Mouse (Mus musculus) hindbrain, postnatal 0 days (tissue): ENCODE measurements around the gene Krt90. TPM values are rescaled to one million over a fixed set of nuclear protein-coding genes. Genes with fewer than 3 reads are reported as not detected.

Experiments
- ATAC-seq: fragments of 200-750 bp; cut with Nextera tagmentation; 2 replicates; pipeline ENCODE4 v1.8.0; 2017; ENCODE audit warnings: mild to moderate bottlenecking, moderate TSS enrichment, moderate library complexity
- DNase-seq: peaks from one replicate; pipeline ENCODE4 v3.0.0-alpha.2; 2015; ENCODE audit warnings: low spot score
- H3K27ac ChIP-seq: fragments of 300-500 bp; sonication (generic); 2 replicates; pipeline ENCODE4 v1.5.1; 2014; ENCODE audit warnings: mild to moderate bottlenecking
- H3K27me3 ChIP-seq: fragments of 300-500 bp; sonication (generic); 2 replicates; pipeline ENCODE4 v1.6.1; 2014; ENCODE audit warnings: low read length, mixed read lengths; ENCODE audit not compliant: insufficient read depth
- H3K36me3 ChIP-seq: fragments of 300-500 bp; sonication (generic); 2 replicates; pipeline ENCODE4 v1.6.1; 2014; ENCODE audit warnings: low read length, mixed read lengths; ENCODE audit not compliant: insufficient read depth
- H3K4me1 ChIP-seq: fragments of 300-500 bp; sonication (generic); 2 replicates; pipeline ENCODE4 v1.6.1; 2014; ENCODE audit warnings: antibody characterized with exemption, low read length, mixed read lengths; ENCODE audit not compliant: insufficient read depth
- H3K4me2 ChIP-seq: fragments of 300-500 bp; sonication (generic); 2 replicates; pipeline ENCODE4 v1.6.1; 2014; ENCODE audit warnings: low read depth, mild to moderate bottlenecking, low read length, moderate library complexity, mixed read lengths
- H3K4me3 ChIP-seq: fragments of 300-500 bp; sonication (generic); 2 replicates; pipeline ENCODE4 v1.5.1; 2014; ENCODE audit warnings: low read length
- H3K9ac ChIP-seq: fragments of 300-500 bp; sonication (generic); replicated peaks from 2 replicates; pipeline ENCODE4 v1.6.1; 2014; ENCODE audit warnings: mild to moderate bottlenecking, low read length, moderate library complexity, mixed read lengths
- H3K9me3 ChIP-seq: fragments of 300-500 bp; sonication (generic); 2 replicates; pipeline ENCODE4 v1.6.1; 2016; ENCODE audit warnings: low read length, mixed read lengths
- CTCF ChIP-seq: IDR thresholded peaks from 2 replicates; pipeline ENCODE4 v1.5.1; 2016; ENCODE audit warnings: antibody characterized with exemption, control low read depth, low read depth
- WGBS: fragments of 180-500 bp; shearing (Covaris S2); extraction: QIAGEN DNeasy Blood & Tissue Kit; methylation state at CpG from one replicate; pipeline ENCODE4 v1.1.7; 2014; 5-methylcytosine and 5-hydroxymethylcytosine counted together
- polyA plus RNA-seq: library from polyadenylated mRNA; unstranded; fragments of >200 nt; fragmentation: Nextera tagmentation; extraction: Ambion mirVana; gene quantifications from 2 replicates; pipeline ENCODE4 v1.2.1, GENCODE M21; 2015
- total RNA-seq: library from RNA; depleted of rRNA; stranded (reverse); fragments of >200 nt; gene quantifications from 2 replicates; pipeline ENCODE4 v1.2.3, GENCODE M21; 2014; rRNA removed

Gene Krt90
- total RNA-seq (0.11 TPM in 1 of 2 replicates, not detected in the other), polyA plus RNA-seq (0.11 and 0.26 TPM in 2 replicates)

DNA sequence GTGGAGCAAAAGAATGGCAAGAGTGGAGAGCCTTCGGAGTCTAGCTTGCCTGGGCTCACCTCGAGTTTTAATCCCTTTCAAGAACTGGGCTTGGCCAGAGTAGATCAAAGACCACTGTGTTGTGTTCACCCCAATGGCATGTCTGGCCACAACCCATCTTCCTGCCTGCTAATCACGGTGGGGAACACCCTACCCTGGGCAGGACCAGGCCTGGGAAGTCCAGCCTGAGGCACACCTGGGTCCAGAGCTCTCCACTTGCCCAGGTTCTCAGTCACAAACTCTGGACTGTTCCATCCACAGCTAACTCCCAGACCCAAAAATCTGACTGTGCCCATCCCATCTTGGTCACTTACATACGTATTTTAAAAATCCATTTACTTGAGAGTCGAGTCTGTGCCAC lies at the start of gene Krt90:
Gene Krt90 (minus strand): TSS at position 101 of the 400 bp plus-strand sequence.
- H3K9ac ChIP-seq: no peak within 1 kb of the TSS
- H3K27me3 ChIP-seq: no peaks in the 10 kb centered on the region
- H3K4me2 ChIP-seq: no peak within 1 kb of the TSS
- no peaks in the 10 kb centered on the region for H3K4me1 ChIP-seq
- DNase-seq (no peak), ATAC-seq (no peak)
- no peak within 1 kb of the TSS for H3K4me3 ChIP-seq
- no peaks in the 10 kb centered on the region for H3K9me3 ChIP-seq
- H3K27ac ChIP-seq: no peak within 1 kb of the TSS
- TF ChIP-seq CTCF: no peak
- no peaks in the 10 kb centered on the region for H3K36me3 ChIP-seq
- WGBS: 72% methylated on average over 5 of the region's 5 CpGs

DNA sequence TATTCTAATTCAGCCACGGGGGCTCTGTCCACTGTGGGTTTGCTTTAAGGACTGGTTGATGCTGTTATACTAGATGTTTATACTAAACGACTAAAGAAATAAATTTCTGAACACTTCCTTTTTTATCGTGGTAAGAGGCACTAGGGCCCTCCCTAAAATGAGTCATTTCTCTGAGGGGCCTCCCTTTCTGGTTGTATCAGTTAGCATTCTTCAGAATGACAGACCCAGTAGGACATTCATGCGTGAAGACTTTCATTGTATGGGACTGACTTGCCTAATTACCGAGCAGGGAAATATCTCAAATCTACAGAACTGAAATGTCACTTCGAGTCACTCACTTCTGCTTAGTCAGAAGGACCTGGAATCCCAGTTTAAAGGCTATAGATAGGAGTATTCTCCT lies 36.4 kb upstream of the Krt90 start:
- H3K4me2 ChIP-seq: no peak overlapping the region
- no peak overlapping the region for H3K4me3 ChIP-seq
- H3K27me3 ChIP-seq: no peaks in the 10 kb centered on the region
- no peak overlapping the region for H3K9ac ChIP-seq
- no peak overlapping the region for H3K27ac ChIP-seq
- no peak for TF ChIP-seq CTCF
- no peaks in the 10 kb centered on the region for H3K4me1 ChIP-seq
- DNase-seq (no peak), ATAC-seq (no peak)
- no peaks in the 10 kb centered on the region for H3K9me3 ChIP-seq
- WGBS: 51% methylated on average over 6 of the region's 6 CpGs
- H3K36me3 ChIP-seq: no peaks in the 10 kb centered on the region

DNA sequence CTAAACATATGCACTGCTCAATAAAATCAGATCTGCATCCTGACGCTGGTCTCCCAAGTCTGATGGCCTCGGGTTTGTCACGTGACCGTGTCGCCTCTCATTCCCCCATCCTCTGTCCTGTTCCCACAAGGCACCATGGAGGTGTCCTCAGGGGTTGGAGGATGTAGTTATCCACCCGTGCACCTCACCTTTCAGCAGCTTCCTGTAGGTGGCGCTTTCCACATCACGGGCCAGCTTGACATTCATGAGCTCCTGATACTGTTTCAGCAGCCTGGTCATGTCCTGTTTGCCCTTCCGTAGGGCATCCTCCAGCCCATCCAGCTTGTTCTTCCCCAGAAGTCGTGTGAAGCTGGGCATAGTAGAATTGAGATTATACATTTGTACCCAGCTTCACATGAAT lies 25.5 kb upstream of the Krt90 start:
- Histone ChIP-seq H3K9me3 (no peaks in the 10 kb centered on the region), H3K36me3 (no peaks in the 10 kb centered on the region), H3K27me3 (no peaks in the 10 kb centered on the region), H3K4me2 (no peak overlapping the region), H3K27ac (no peak overlapping the region), H3K4me1 (no peaks in the 10 kb centered on the region), H3K9ac (no peak overlapping the region), H3K4me3 (no peak overlapping the region)
- TF ChIP-seq CTCF: peak; percentile 18; the same call in 1 of the 2 replicates
- 79% methylated on average over 10 of the region's 10 CpGs for WGBS
- DNase-seq (no peak), ATAC-seq (no peak)

DNA sequence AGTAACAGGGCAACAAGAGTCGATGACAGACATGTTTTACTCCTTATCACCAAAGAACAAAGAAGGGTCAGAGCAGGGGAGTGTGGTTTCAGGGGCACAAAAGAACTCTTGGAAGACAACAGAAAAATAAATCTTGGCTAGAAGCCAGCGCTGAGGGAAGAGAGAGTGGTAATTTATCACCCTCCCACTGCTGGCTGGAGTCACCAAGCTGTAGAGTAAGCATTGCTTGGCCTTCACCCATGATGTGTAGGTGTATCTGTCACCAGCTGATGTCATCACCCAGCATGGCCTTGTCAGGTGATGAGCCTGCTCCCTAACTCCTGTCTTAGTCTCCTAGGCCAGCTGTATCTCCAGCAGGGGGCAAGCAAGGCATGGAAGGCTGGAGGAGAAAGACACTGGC lies 21.7 kb upstream of the Krt90 start:
- no peaks in the 10 kb centered on the region for H3K9me3 ChIP-seq
- no peaks in the 10 kb centered on the region for H3K4me1 ChIP-seq
- ATAC-seq (no peak), DNase-seq (no peak)
- H3K27me3 ChIP-seq: no peaks in the 10 kb centered on the region
- H3K4me2 ChIP-seq: no peak overlapping the region
- no peak overlapping the region for H3K4me3 ChIP-seq
- no peak overlapping the region for H3K27ac ChIP-seq
- 44% methylated on average over 2 of the region's 2 CpGs for WGBS
- no peak for TF ChIP-seq CTCF
- H3K36me3 ChIP-seq: no peaks in the 10 kb centered on the region
- no peak overlapping the region for H3K9ac ChIP-seq

DNA sequence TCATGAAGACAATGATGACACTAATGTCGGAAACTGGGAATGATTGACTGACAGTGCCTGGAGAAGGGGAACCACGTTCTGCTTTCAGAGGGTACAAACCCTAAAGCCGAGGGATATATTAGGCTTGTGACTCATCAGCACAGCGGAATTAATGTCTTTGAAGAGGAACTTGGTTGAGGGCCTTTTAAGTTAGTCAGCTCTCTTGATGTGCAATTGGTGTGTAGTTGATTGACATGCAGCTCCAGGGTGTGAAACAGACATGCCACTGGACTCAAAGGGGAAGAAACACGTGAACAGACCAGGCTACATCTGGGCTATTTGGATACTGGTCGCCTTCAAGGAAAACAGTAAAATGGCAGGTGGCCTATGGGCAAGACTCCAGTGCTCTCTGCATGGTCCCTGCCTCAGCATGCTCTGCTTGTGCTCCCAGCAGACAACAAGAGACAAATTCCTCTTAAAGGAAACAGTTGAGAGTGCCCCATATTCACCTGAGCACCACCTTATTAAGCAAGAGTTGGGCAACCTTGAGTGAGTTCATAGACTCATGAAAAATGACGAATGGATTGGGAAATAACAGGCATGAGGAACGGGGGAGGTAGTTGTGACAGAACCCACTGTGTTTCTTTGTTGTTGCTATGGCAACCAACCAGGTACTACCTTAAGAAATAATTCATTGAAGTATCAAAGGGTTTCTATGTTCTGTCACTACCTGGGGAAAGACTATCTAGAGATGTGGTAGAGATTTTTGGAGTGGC lies 20.6 kb upstream of the Krt90 start:
- DNase-seq (no peak), ATAC-seq (no peak)
- no peak overlapping the region for H3K9ac ChIP-seq
- H3K27me3 ChIP-seq: no peaks in the 10 kb centered on the region
- H3K4me1 ChIP-seq: no peaks in the 10 kb centered on the region
- no peak for TF ChIP-seq CTCF
- WGBS: 77% methylated on average over 8 of the region's 8 CpGs
- no peaks in the 10 kb centered on the region for H3K36me3 ChIP-seq
- H3K9me3 ChIP-seq: no peaks in the 10 kb centered on the region
- no peak overlapping the region for H3K4me3 ChIP-seq
- H3K27ac ChIP-seq: no peak overlapping the region
- H3K4me2 ChIP-seq: no peak overlapping the region

DNA sequence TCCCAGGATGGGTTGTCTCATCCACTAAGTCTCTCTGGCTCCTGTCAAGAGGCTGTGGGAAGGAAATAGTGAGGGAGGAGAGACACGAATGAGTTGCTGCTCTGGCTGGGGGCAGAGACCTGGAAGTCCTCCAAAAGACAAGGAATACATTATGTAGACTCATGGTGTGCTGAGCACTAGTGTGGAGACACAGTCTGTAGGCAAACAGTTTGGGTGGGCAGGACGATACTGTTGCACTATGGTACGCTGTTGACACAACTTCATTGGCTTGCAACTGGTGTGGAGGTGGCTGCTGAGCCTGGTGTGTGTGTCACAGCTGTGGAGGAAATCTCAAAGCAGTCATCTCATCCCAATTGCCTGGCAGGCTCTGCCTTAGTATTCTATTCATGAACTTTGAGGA lies 19.0 kb upstream of the Krt90 start:
- Histone ChIP-seq H3K27ac (no peak overlapping the region), H3K36me3 (no peaks in the 10 kb centered on the region), H3K4me3 (no peak overlapping the region), H3K4me2 (no peak overlapping the region), H3K9me3 (no peaks in the 10 kb centered on the region), H3K4me1 (no peaks in the 10 kb centered on the region), H3K9ac (no peak overlapping the region), H3K27me3 (no peaks in the 10 kb centered on the region)
- no peak for TF ChIP-seq CTCF
- DNase-seq: no peak
- ATAC-seq: no peak
- WGBS: 64% methylated on average over 3 of the region's 3 CpGs

DNA sequence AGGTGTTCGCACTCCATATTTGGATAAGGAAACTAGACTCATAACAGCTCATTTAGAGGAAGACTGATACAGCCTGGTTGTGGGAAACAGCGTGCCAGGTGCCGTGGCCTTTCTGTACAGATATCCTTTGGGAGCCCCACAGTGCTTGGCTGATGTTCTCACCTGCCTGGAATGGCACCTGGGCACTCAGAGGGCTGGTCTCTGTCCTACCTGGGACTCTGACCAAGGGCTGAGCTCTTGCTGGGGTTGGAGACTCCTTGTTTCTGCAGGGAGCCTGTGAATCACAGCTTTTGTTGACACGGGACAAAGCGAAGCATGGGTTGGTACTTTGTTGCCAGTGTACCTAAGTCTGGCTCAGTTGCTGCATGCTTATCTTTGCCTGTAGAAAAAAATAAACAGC lies 12.8 kb upstream of the Krt90 start:
- no peak for ATAC-seq
- 88% methylated on average over 5 of the region's 5 CpGs for WGBS
- H3K4me2 ChIP-seq: no peak overlapping the region

More for the DNA sequence above, 12.8 kb upstream of the Krt90 start:
- H3K36me3 ChIP-seq: no peaks in the 10 kb centered on the region
- no peak overlapping the region for H3K9ac ChIP-seq
- no peak overlapping the region for H3K4me3 ChIP-seq
- no peak for DNase-seq
- no peak for TF ChIP-seq CTCF
- no peak overlapping the region for H3K27ac ChIP-seq
- no peaks in the 10 kb centered on the region for H3K9me3 ChIP-seq
- no peaks in the 10 kb centered on the region for H3K4me1 ChIP-seq
- no peaks in the 10 kb centered on the region for H3K27me3 ChIP-seq
